Mouse (Mus musculus) forebrain, embryonic 10.5 days (tissue): ENCODE measurements around the gene Hoxc10. TPM values are rescaled to one million over a fixed set of nuclear protein-coding genes. Genes with fewer than 3 reads are reported as not detected.

Source experiments
- DNase-seq: peaks from one replicate; pipeline ENCODE4 v3.0.0-alpha.2; 2017; ENCODE audit warnings: low spot score; ENCODE audit errors: extremely low spot score
- H3K27ac ChIP-seq: fragments of 300-500 bp; sonication (generic); 2 replicates; pipeline ENCODE4 v1.5.1; 2016; ENCODE audit warnings: mild to moderate bottlenecking
- H3K27me3 ChIP-seq: fragments of 300-500 bp; sonication (generic); 2 replicates; pipeline ENCODE4 v1.6.1; 2016; ENCODE audit warnings: mild to moderate bottlenecking; ENCODE audit not compliant: poor library complexity, severe bottlenecking
- H3K36me3 ChIP-seq: fragments of 300-500 bp; sonication (generic); replicated peaks from 2 replicates; pipeline ENCODE4 v1.6.1; 2016; ENCODE audit warnings: mild to moderate bottlenecking, moderate library complexity
- H3K4me1 ChIP-seq: fragments of 300-500 bp; sonication (generic); 2 replicates; pipeline ENCODE4 v1.6.1; 2016
- H3K4me3 ChIP-seq: fragments of 300-500 bp; sonication (generic); 2 replicates; pipeline ENCODE4 v1.5.1; 2016; ENCODE audit warnings: mild to moderate bottlenecking, moderate library complexity
- H3K9me3 ChIP-seq: fragments of 300-500 bp; sonication (generic); 2 replicates; pipeline ENCODE4 v1.6.1; 2016; ENCODE audit warnings: mild to moderate bottlenecking, moderate library complexity
- WGBS: fragments of 180-500 bp; shearing (Covaris S2); methylation state at CpG from one replicate; pipeline ENCODE4 v1.1.7; 2016; 5-methylcytosine and 5-hydroxymethylcytosine counted together
- polyA plus RNA-seq: library from polyadenylated mRNA; unstranded; fragments of >200 nt; fragmentation: Nextera tagmentation; extraction: Ambion mirVana; gene quantifications from 2 replicates; pipeline ENCODE4 v1.2.1, GENCODE M21; 2016

Gene Hoxc10
- polyA plus RNA-seq, 1 experiment from 2014 or later, result not detected

GRCm38 (mm10) chr15:102965003-102965891 is 1.3 kb upstream of the Hoxc10 start:
- Histone ChIP-seq H3K4me1 (peaks cover 6% of the 10 kb centered on the region), H3K9me3 (no peaks in the 10 kb centered on the region), H3K4me3 (no peak overlapping the region), H3K27me3 (peaks cover 100% of the 10 kb centered on the region), H3K27ac (no peak overlapping the region), H3K36me3 (no peaks in the 10 kb centered on the region)
- DNase-seq, result no peak
- WGBS, result 2% methylated on average over 26 of the region's 26 CpGs

GRCm38 (mm10) chr15:102965892-102966775 is 462 bp upstream of the Hoxc10 start:
- H3K4me3 ChIP-seq, result peak overlapping the region; percentile 23; the same call in 1 of the 2 replicates
- 2% methylated on average over 30 of the region's 30 CpGs for WGBS

GRCm38 (mm10) chr15:102967312-102967510 is 615 bp downstream of the Hoxc10 start, which contains the start of gene Hoxc5:
Gene Hoxc5 (plus strand): TSS chr15:102967443.
- Histone ChIP-seq H3K27ac (no peak within 1 kb of the TSS), H3K36me3 (no peaks in the 10 kb centered on the region), H3K27me3 (peaks cover 100% of the 10 kb centered on the region), H3K4me1 (peaks cover 6% of the 10 kb centered on the region), H3K4me3 (peak within 1 kb of the TSS; percentile 23; the same call in 1 of the 2 replicates), H3K9me3 (no peaks in the 10 kb centered on the region)
- DNase-seq, result no peak
- 3% methylated on average over 12 of the region's 12 CpGs for WGBS

More at GRCm38 (mm10) chr15:102965892-102966775, 462 bp upstream of the Hoxc10 start:
- Histone ChIP-seq H3K27me3 (peaks cover 100% of the 10 kb centered on the region), H3K4me1 (peaks cover 6% of the 10 kb centered on the region), H3K27ac (no peak overlapping the region), H3K9me3 (no peaks in the 10 kb centered on the region), H3K36me3 (no peaks in the 10 kb centered on the region)
- peak; percentile 85 for DNase-seq

- Histone ChIP-seq H3K4me3 (no peak overlapping the region), H3K36me3 (no peaks in the 10 kb centered on the region), H3K4me1 (peaks cover 6% of the 10 kb centered on the region), H3K27ac (no peak overlapping the region), H3K27me3 (peaks cover 100% of the 10 kb centered on the region), H3K9me3 (no peaks in the 10 kb centered on the region)
- no peak for DNase-seq
- 2% methylated on average over 34 of the region's 34 CpGs for WGBS
These were observed 1.2 kb downstream of the Hoxc10 start for GRCm38 (mm10) chr15:102967511-102968397.

GRCm38 (mm10) chr15:102969296-102969695 is 2.7 kb downstream of the Hoxc10 start:
- Histone ChIP-seq H3K4me3 (no peak overlapping the region), H3K27me3 (peaks cover 100% of the 10 kb centered on the region), H3K27ac (no peak overlapping the region), H3K36me3 (no peaks in the 10 kb centered on the region), H3K4me1 (peaks cover 6% of the 10 kb centered on the region), H3K9me3 (no peaks in the 10 kb centered on the region)
- WGBS, result 43% methylated on average over 1 of the region's 1 CpGs
- DNase-seq, result no peak

GRCm38 (mm10) chr15:102970740-102971139 is 4.1 kb downstream of the Hoxc10 start:
- 1% methylated on average over 12 of the region's 12 CpGs for WGBS
- Histone ChIP-seq H3K4me3 (no peak overlapping the region), H3K4me1 (peaks cover 6% of the 10 kb centered on the region), H3K27me3 (peaks cover 100% of the 10 kb centered on the region), H3K9me3 (no peaks in the 10 kb centered on the region), H3K27ac (no peak overlapping the region), H3K36me3 (no peaks in the 10 kb centered on the region)
- no peak for DNase-seq

- peaks cover 100% of the 10 kb centered on the region for H3K27me3 ChIP-seq
- H3K9me3 ChIP-seq, result no peaks in the 10 kb centered on the region
- no peaks in the 10 kb centered on the region for H3K4me1 ChIP-seq
- H3K4me3 ChIP-seq, result no peak overlapping the region
- H3K27ac ChIP-seq, result no peak overlapping the region
- WGBS, result 1% methylated on average over 21 of the region's 21 CpGs
- H3K36me3 ChIP-seq, result no peaks in the 10 kb centered on the region
- DNase-seq, result no peak
These were observed 5.7 kb downstream of the Hoxc10 start for GRCm38 (mm10) chr15:102972254-102972653.

- DNase-seq, result no peak
- H3K27me3 ChIP-seq, result peaks cover 100% of the 10 kb centered on the region
- no peaks in the 10 kb centered on the region for H3K9me3 ChIP-seq
- no peak overlapping the region for H3K4me3 ChIP-seq
- no peak overlapping the region for H3K27ac ChIP-seq
- H3K36me3 ChIP-seq, result no peaks in the 10 kb centered on the region
- H3K4me1 ChIP-seq, result no peaks in the 10 kb centered on the region
- 1% methylated on average over 6 of the region's 6 CpGs for WGBS
These were observed 6.2 kb downstream of the Hoxc10 start for GRCm38 (mm10) chr15:102972753-102973152.

- DNase-seq, result no peak
- H3K27ac ChIP-seq, result no peak overlapping the region
- H3K4me3 ChIP-seq, result no peak overlapping the region
- H3K9me3 ChIP-seq, result no peaks in the 10 kb centered on the region
- H3K4me1 ChIP-seq, result no peaks in the 10 kb centered on the region
- no peaks in the 10 kb centered on the region for H3K36me3 ChIP-seq
- peaks cover 100% of the 10 kb centered on the region for H3K27me3 ChIP-seq
- 3% methylated on average over 7 of the region's 7 CpGs for WGBS
These were observed 8.4 kb downstream of the Hoxc10 start for GRCm38 (mm10) chr15:102975034-102975433.

- Histone ChIP-seq H3K36me3 (no peaks in the 10 kb centered on the region), H3K4me3 (no peak overlapping the region), H3K27ac (no peak overlapping the region), H3K4me1 (no peaks in the 10 kb centered on the region), H3K9me3 (no peaks in the 10 kb centered on the region), H3K27me3 (peaks cover 100% of the 10 kb centered on the region)
- under 1% methylated on average over 21 of the region's 21 CpGs for WGBS
- no peak for DNase-seq
These were observed 9.1 kb downstream of the Hoxc10 start for GRCm38 (mm10) chr15:102975688-102976111.

GRCm38 (mm10) chr15:102976171-102976570 is 9.6 kb downstream of the Hoxc10 start, which contains the start of gene Hoxc9:
Gene Hoxc9 (plus strand): TSS chr15:102976439.
- H3K4me3 ChIP-seq, result no peak within 1 kb of the TSS
- WGBS, result 0% methylated on average over 16 of the region's 20 CpGs
- H3K27ac ChIP-seq, result no peak within 1 kb of the TSS
- H3K36me3 ChIP-seq, result no peaks in the 10 kb centered on the region
- H3K27me3 ChIP-seq, result peaks cover 100% of the 10 kb centered on the region
- peaks cover 3% of the 10 kb centered on the region for H3K4me1 ChIP-seq
- H3K9me3 ChIP-seq, result no peaks in the 10 kb centered on the region
- no peak for DNase-seq
